Mouse (Mus musculus) lung, postnatal 0 days (tissue): ENCODE measurements around the gene Dnali1. TPM values are rescaled to one million over a fixed set of nuclear protein-coding genes. Genes with fewer than 3 reads are reported as not detected.

Experiments used
- ATAC-seq: fragments of 200-750 bp; cut with Nextera tagmentation; 2 replicates; pipeline ENCODE4 v1.8.0; 2017; ENCODE audit warnings: moderate library complexity
- DNase-seq: peaks from one replicate; pipeline ENCODE4 v3.0.0-alpha.2; 2016; ENCODE audit warnings: low spot score
- H3K27ac ChIP-seq: fragments of 300-500 bp; sonication (generic); 2 replicates; pipeline ENCODE4 v1.5.1; 2014; ENCODE audit warnings: antibody characterized with exemption, mild to moderate bottlenecking, low read length, mixed read lengths
- H3K27me3 ChIP-seq: fragments of 300-500 bp; sonication (generic); replicated peaks from 2 replicates; pipeline ENCODE4 v1.6.1; 2014; ENCODE audit warnings: low read length, mixed read lengths; ENCODE audit not compliant: insufficient read depth
- H3K36me3 ChIP-seq: fragments of 300-500 bp; sonication (generic); 2 replicates; pipeline ENCODE4 v1.6.1; 2014; ENCODE audit warnings: low read length, mixed read lengths; ENCODE audit not compliant: insufficient read depth
- H3K4me1 ChIP-seq: fragments of 300-500 bp; sonication (generic); 2 replicates; pipeline ENCODE4 v1.6.1; 2014; ENCODE audit warnings: antibody characterized with exemption, low read depth, low read length, mixed read lengths; ENCODE audit not compliant: insufficient read depth
- H3K4me2 ChIP-seq: fragments of 300-500 bp; sonication (generic); replicated peaks from 2 replicates; pipeline ENCODE4 v1.6.1; 2014; ENCODE audit warnings: low read depth, mild to moderate bottlenecking, low read length, moderate library complexity, mixed read lengths
- H3K4me3 ChIP-seq: fragments of 300-500 bp; sonication (generic); 2 replicates; pipeline ENCODE4 v1.5.1; 2014; ENCODE audit warnings: low read depth, low read length
- H3K9ac ChIP-seq: fragments of 300-500 bp; sonication (generic); replicated peaks from 2 replicates; pipeline ENCODE4 v1.6.1; 2014; ENCODE audit warnings: low read depth, mild to moderate bottlenecking
- H3K9me3 ChIP-seq: fragments of 300-500 bp; sonication (generic); 2 replicates; pipeline ENCODE4 v1.6.1; 2016; ENCODE audit warnings: low read length, mixed read lengths
- CTCF ChIP-seq: IDR thresholded peaks from 2 replicates; pipeline ENCODE4 v1.5.1; 2016; ENCODE audit warnings: antibody characterized with exemption, mild to moderate bottlenecking
- EP300 ChIP-seq: IDR thresholded peaks from 2 replicates; pipeline ENCODE4 v1.6.1; 2016; ENCODE audit warnings: antibody characterized with exemption, mild to moderate bottlenecking, control low read depth
- WGBS: fragments of 180-500 bp; shearing (Covaris S2); extraction: QIAGEN DNeasy Blood & Tissue Kit; methylation state at CpG from one replicate; pipeline ENCODE4 v1.1.7; 2014; 5-methylcytosine and 5-hydroxymethylcytosine counted together
- polyA plus RNA-seq: library from polyadenylated mRNA; unstranded; fragments of >200 nt; fragmentation: Nextera tagmentation; extraction: Ambion mirVana; gene quantifications from 2 replicates; pipeline ENCODE4 v1.2.1, GENCODE M21; 2015

Gene Dnali1
- polyA plus RNA-seq, 1 experiment from 2014 or later = 6.9 TPM

GRCm38 (mm10) chr4:125077700-125078099 is 12.2 kb upstream of the Dnali1 start:
- TF ChIP-seq CTCF (no peak), EP300 (no peak)
- ATAC-seq (no peak), DNase-seq (no peak)
- H3K27ac ChIP-seq = no peak overlapping the region
- WGBS = 94% methylated on average over 2 of the region's 2 CpGs
- H3K9ac ChIP-seq = no peak overlapping the region
- peaks cover 20% of the 10 kb centered on the region for H3K36me3 ChIP-seq
- no peaks in the 10 kb centered on the region for H3K9me3 ChIP-seq
- H3K4me1 ChIP-seq = no peaks in the 10 kb centered on the region
- H3K27me3 ChIP-seq = no peaks in the 10 kb centered on the region
- no peak overlapping the region for H3K4me3 ChIP-seq
- no peak overlapping the region for H3K4me2 ChIP-seq

GRCm38 (mm10) chr4:125066490-125067370 is 1.2 kb upstream of the Dnali1 start, which contains the start of gene Snip1:
Snip1 (plus strand) TSS chr4:125066672.
- DNase-seq (peak; percentile 96), ATAC-seq (peak; percentile 97)
- peak within 1 kb of the TSS; percentile 78 for H3K27ac ChIP-seq
- H3K27me3 ChIP-seq = no peaks in the 10 kb centered on the region
- peaks cover 8% of the 10 kb centered on the region; the same call in 1 of the 2 replicates for H3K4me1 ChIP-seq
- H3K9me3 ChIP-seq = no peaks in the 10 kb centered on the region
- H3K9ac ChIP-seq = peak within 1 kb of the TSS; percentile 79
- peak within 1 kb of the TSS; percentile 91 for H3K4me3 ChIP-seq
- TF ChIP-seq EP300 (no peak), CTCF (no peak)
- H3K4me2 ChIP-seq = peak within 1 kb of the TSS; percentile 70
- H3K36me3 ChIP-seq = peaks cover 13% of the 10 kb centered on the region; the same call in 1 of the 2 replicates
- 2% methylated on average over 72 of the region's 78 CpGs for WGBS

- DNase-seq (no peak), ATAC-seq (no peak)
- no peak overlapping the region for H3K4me3 ChIP-seq
- H3K27ac ChIP-seq = no peak overlapping the region
- H3K4me1 ChIP-seq = peaks cover 8% of the 10 kb centered on the region; the same call in 1 of the 2 replicates
- WGBS = 67% methylated on average over 8 of the region's 8 CpGs
- no peak overlapping the region for H3K4me2 ChIP-seq
- H3K36me3 ChIP-seq = no peaks in the 10 kb centered on the region
- no peaks in the 10 kb centered on the region for H3K9me3 ChIP-seq
- TF ChIP-seq EP300 = no peak
- no peak for TF ChIP-seq CTCF
- H3K27me3 ChIP-seq = no peaks in the 10 kb centered on the region
- H3K9ac ChIP-seq = no peak overlapping the region
These were observed 1.7 kb downstream of the Dnali1 start for GRCm38 (mm10) chr4:125063829-125064228.

GRCm38 (mm10) chr4:125059025-125059424 is 6.5 kb downstream of the Dnali1 start:
- Histone ChIP-seq H3K27me3 (no peaks in the 10 kb centered on the region), H3K9ac (no peak overlapping the region), H3K4me2 (0 out of 2 replicates have a peak overlapping the region, but pooled peaks have one; percentile 15), H3K4me1 (no peaks in the 10 kb centered on the region), H3K9me3 (no peaks in the 10 kb centered on the region), H3K4me3 (no peak overlapping the region), H3K27ac (no peak overlapping the region), H3K36me3 (peaks cover 8% of the 10 kb centered on the region)
- peak; percentile 79 for DNase-seq
- WGBS = 2% methylated on average over 8 of the region's 8 CpGs
- peak; percentile 80 for ATAC-seq
- no peak for TF ChIP-seq EP300
- TF ChIP-seq CTCF = peak; percentile 91

- WGBS = 28% methylated on average over 5 of the region's 5 CpGs
- DNase-seq (peak; percentile 61), ATAC-seq (peak; percentile 59)
- Histone ChIP-seq H3K4me3 (no peak overlapping the region), H3K36me3 (peaks cover 18% of the 10 kb centered on the region), H3K9ac (no peak overlapping the region), H3K4me2 (no peak overlapping the region), H3K4me1 (no peaks in the 10 kb centered on the region), H3K9me3 (no peaks in the 10 kb centered on the region), H3K27ac (no peak overlapping the region), H3K27me3 (no peaks in the 10 kb centered on the region)
- no peak for TF ChIP-seq EP300
- no peak for TF ChIP-seq CTCF
These were observed 7.5 kb downstream of the Dnali1 start for GRCm38 (mm10) chr4:125058033-125058432.

- H3K9me3 ChIP-seq = no peaks in the 10 kb centered on the region
- ATAC-seq (no peak), DNase-seq (no peak)
- no peaks in the 10 kb centered on the region for H3K4me1 ChIP-seq
- TF ChIP-seq EP300 (no peak), CTCF (no peak)
- no peak overlapping the region for H3K4me3 ChIP-seq
- no peak overlapping the region for H3K9ac ChIP-seq
- peaks cover 21% of the 10 kb centered on the region for H3K36me3 ChIP-seq
- no peaks in the 10 kb centered on the region for H3K27me3 ChIP-seq
- WGBS = 38% methylated on average over 3 of the region's 3 CpGs
- H3K27ac ChIP-seq = no peak overlapping the region
- no peak overlapping the region for H3K4me2 ChIP-seq
These were observed 8.2 kb downstream of the Dnali1 start for GRCm38 (mm10) chr4:125057273-125057672.
